Mouse (Mus musculus): ENCODE results near the gene Nhp2. TPM values are rescaled to one million over a fixed set of nuclear protein-coding genes. Genes with fewer than 3 reads are reported as not detected.
"Not testable (repeated sequence)": the region's sequence is repeated elsewhere in the genome, so short reads cannot be mapped to it uniquely, and the experiment has no call there.

Gene Nhp2
- polyA plus RNA-seq, 1 experiment from 2014 or later: 131 TPM

DNA sequence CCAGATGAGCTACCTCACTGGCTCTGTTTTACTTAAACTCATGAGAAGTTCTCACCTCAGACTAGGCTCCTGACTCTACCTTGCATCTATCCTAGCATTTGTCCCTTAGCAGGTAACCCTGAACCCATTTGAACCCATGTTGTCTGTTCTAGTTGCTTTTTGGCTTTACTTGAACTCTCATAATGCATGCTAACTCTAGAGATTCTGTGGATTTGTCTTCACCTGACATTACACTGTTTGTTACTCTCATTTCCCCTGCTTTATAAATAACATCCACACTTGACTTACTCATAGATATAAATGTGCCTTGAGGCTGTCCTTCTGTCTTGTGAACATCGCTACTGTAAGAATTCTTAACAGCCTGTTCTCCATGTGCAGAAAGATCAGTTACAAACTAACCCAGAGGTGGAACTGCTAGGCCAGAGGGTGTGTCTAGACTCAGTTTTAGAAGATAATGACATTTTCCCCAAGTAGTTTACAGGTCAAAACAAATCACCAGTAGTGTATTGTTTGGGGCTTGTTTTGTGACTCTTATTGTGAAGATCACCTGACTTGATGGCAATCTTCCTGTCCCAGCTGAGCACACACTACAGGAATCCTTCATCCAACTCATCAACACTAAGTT lies 24.0 kb upstream of the Nhp2 start:
- no peak overlapping the region for H3K4me3 ChIP-seq (ENCODE audit: low read depth, low read length)
- H3K36me3 ChIP-seq (ENCODE audit: control insufficient read depth, insufficient read depth, low read length): peaks cover 60% of the 10 kb centered on the region
- no peaks in the 10 kb centered on the region for H3K4me1 ChIP-seq (ENCODE audit: control insufficient read depth, insufficient read depth, low read length)
- no peaks in the 10 kb centered on the region for H3K9me3 ChIP-seq (replicated peaks; ENCODE audit: control insufficient read depth, low read length)
- H3K27me3 ChIP-seq (ENCODE audit: control insufficient read depth, insufficient read depth, low read length): no peaks in the 10 kb centered on the region
- no peak overlapping the region for H3K27ac ChIP-seq (ENCODE audit: low read depth, low read length)
- no peak for ATAC-seq (replicated peaks; ENCODE audit: insufficient number of reproducible peaks, low FRiP score, low TSS enrichment)
- H3K9ac ChIP-seq (ENCODE audit: low read depth, low read length): no peak overlapping the region
- 90% methylated on average over 1 of the region's 1 CpGs for WGBS (ENCODE audit: insufficient replicate concordance)
- no peak overlapping the region for H3K4me2 ChIP-seq

DNA sequence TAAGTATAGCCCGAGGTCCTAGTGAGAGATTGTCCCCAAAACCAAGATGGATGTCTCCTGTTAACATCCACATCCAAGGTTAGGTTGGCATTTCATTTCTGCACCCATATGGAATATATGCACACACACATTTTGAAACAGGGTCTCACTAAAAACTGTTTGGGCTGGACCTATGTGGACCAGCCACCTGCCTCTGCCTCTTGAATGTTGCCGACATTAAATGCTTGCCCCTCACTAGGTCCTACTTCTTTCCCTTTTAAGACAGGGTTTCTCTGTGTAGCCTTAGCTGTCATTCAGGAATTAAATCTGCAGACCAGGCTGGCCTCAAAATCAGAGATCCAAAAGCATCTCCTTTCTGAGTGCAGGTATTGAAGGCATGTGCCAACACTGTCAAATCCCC lies 22.0 kb upstream of the Nhp2 start:
- H3K27ac ChIP-seq (ENCODE audit: low read depth, low read length): no peak overlapping the region
- no peak overlapping the region for H3K9ac ChIP-seq (ENCODE audit: low read depth, low read length)
- H3K9me3 ChIP-seq (replicated peaks; ENCODE audit: control insufficient read depth, low read length): no peaks in the 10 kb centered on the region
- ATAC-seq (replicated peaks; ENCODE audit: insufficient number of reproducible peaks, low FRiP score, low TSS enrichment): no peak
- H3K36me3 ChIP-seq (ENCODE audit: control insufficient read depth, insufficient read depth, low read length): peaks cover 66% of the 10 kb centered on the region
- H3K4me3 ChIP-seq (ENCODE audit: low read depth, low read length): no peak overlapping the region
- no peaks in the 10 kb centered on the region for H3K4me1 ChIP-seq (ENCODE audit: control insufficient read depth, insufficient read depth, low read length)
- H3K4me2 ChIP-seq: no peak overlapping the region
- WGBS (ENCODE audit: insufficient replicate concordance): 71% methylated on average over 2 of the region's 2 CpGs
- no peaks in the 10 kb centered on the region for H3K27me3 ChIP-seq (ENCODE audit: control insufficient read depth, insufficient read depth, low read length)

DNA sequence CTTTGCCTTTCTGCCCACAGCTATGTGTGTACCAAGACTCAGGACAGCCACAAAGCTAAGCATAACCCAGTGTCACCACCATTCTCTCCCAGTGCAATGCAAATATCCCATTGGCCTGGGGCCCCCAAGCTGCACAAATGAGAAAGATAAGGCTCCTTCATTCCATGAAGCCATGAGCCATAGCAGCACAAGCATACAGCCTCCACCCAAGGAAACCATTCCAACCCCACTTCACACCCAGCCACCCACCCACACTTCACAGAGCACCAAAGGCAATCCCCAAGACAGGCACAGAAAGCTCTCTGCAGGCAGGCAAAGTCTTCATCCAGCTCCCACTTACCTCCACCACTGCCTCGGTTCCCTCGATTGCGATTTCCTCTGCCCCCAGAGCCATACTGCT lies 17.3 kb upstream of the Nhp2 start:
- Histone ChIP-seq H3K4me2 (no peak overlapping the region), H3K4me1 (ENCODE audit: control insufficient read depth, insufficient read depth, low read length) (peaks cover 11% of the 10 kb centered on the region), H3K27ac (ENCODE audit: low read depth, low read length) (no peak overlapping the region), H3K9me3 (replicated peaks; ENCODE audit: control insufficient read depth, low read length) (no peaks in the 10 kb centered on the region), H3K36me3 (ENCODE audit: control insufficient read depth, insufficient read depth, low read length) (peaks cover 60% of the 10 kb centered on the region), H3K9ac (ENCODE audit: low read depth, low read length) (no peak overlapping the region), H3K27me3 (ENCODE audit: control insufficient read depth, insufficient read depth, low read length) (no peaks in the 10 kb centered on the region), H3K4me3 (ENCODE audit: low read depth, low read length) (0 out of 2 replicates have a peak overlapping the region, but pooled peaks have one; percentile 1)
- 85% methylated on average over 3 of the region's 3 CpGs for WGBS (ENCODE audit: insufficient replicate concordance)
- no peak for ATAC-seq (replicated peaks; ENCODE audit: insufficient number of reproducible peaks, low FRiP score, low TSS enrichment)

DNA sequence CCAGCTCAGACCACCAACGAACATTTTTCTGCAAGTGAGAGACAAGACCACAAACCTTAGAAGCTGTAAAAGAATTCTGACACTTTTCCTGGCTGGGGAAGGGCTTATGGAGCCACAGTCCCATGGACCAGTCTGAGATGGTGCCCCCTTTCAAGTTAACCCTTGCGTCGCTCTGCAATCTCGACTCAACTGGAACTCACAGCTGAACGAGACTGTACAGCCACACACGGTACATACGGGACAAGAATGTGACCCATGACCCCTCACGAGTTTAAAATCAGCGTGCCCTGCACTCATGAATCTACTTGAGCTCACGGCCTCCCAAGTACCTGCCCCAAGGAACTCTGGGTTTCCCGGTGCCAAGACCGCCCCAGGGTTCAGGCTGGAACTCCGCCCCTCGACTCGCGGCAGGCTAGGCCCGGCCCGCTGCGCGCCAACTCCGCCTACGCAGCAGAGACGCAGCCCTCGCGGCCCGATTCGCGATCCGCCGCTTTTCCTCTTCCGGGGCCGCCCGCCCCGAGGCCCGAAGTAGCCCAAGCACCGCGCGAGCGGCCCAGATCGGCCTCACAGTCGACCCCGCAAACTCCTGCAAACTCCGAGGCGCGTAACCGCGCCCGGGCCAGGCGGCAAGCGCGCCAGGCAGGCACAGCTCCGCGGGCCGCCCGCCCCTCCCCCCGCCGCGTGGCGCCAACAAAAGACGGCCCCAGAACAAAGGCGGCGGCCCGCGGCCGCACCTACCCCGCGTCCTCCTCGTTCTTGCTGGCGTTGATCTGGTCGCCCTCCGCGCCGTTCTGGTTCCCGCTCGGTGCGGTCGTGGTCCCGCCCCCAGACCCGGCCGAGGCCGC lies 13.7 kb upstream of the Nhp2 start:
- H3K4me3 ChIP-seq (ENCODE audit: low read depth, low read length): peak overlapping the region; percentile 99
- peak; percentile 79 for ATAC-seq (replicated peaks; ENCODE audit: insufficient number of reproducible peaks, low FRiP score, low TSS enrichment)
- H3K27me3 ChIP-seq (ENCODE audit: control insufficient read depth, insufficient read depth, low read length): no peaks in the 10 kb centered on the region
- peak overlapping the region; percentile 96 for H3K27ac ChIP-seq (ENCODE audit: low read depth, low read length)
- H3K9ac ChIP-seq (ENCODE audit: low read depth, low read length): peak overlapping the region; percentile 100
- H3K9me3 ChIP-seq (replicated peaks; ENCODE audit: control insufficient read depth, low read length): no peaks in the 10 kb centered on the region
- H3K4me2 ChIP-seq: peak overlapping the region; percentile 92
- H3K36me3 ChIP-seq (ENCODE audit: control insufficient read depth, insufficient read depth, low read length): peaks cover 39% of the 10 kb centered on the region
- peaks cover 11% of the 10 kb centered on the region for H3K4me1 ChIP-seq (ENCODE audit: control insufficient read depth, insufficient read depth, low read length)
- under 1% methylated on average over 79 of the region's 81 CpGs for WGBS (ENCODE audit: insufficient replicate concordance)

DNA sequence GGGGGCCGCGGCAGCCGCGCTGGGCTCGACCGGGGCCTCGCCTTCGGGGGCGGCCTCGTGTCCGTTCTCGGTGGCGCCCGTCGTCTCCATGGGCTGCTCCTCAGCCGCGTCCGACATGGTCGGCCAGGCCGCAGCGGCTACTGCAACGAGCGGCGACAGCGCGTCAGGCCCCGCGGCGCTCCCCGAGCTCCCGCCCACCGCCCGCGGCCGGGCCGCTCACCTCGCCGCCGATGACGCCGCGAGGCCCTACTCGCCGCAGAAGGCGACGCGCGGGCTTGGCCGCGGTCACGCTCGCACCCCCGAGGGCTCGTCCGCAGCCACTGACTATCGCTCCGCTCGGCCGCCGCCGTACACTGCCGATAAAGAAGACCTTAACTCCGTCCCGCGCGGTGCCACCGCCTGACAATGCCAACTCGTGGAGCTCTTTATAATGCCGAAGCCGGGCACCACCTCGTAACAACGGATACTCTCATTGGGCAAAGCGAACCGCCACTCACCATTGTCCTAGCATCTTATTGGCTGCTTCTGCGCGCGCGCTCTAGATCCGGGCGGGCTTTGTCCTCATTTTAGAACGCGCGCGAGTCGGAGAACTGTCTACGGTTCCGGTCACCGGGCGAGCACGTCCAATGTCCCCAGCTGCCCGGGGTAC lies 13.0 kb upstream of the Nhp2 start, which contains the start of gene Hnrnpab:
TSS of gene Hnrnpab (minus strand) at position 401 of the 649 bp plus-strand sequence.
- Histone ChIP-seq H3K27me3 (ENCODE audit: control insufficient read depth, insufficient read depth, low read length) (no peaks in the 10 kb centered on the region), H3K9ac (ENCODE audit: low read depth, low read length) (peak within 1 kb of the TSS; percentile 100), H3K27ac (ENCODE audit: low read depth, low read length) (peak within 1 kb of the TSS; percentile 96), H3K4me1 (ENCODE audit: control insufficient read depth, insufficient read depth, low read length) (peaks cover 11% of the 10 kb centered on the region), H3K4me2 (peak within 1 kb of the TSS; percentile 92), H3K4me3 (ENCODE audit: low read depth, low read length) (peak within 1 kb of the TSS; percentile 99), H3K36me3 (ENCODE audit: control insufficient read depth, insufficient read depth, low read length) (peaks cover 31% of the 10 kb centered on the region), H3K9me3 (replicated peaks; ENCODE audit: control insufficient read depth, low read length) (no peaks in the 10 kb centered on the region)
- peak; percentile 89 for ATAC-seq (replicated peaks; ENCODE audit: insufficient number of reproducible peaks, low FRiP score, low TSS enrichment)
- under 1% methylated on average over 91 of the region's 91 CpGs for WGBS (ENCODE audit: insufficient replicate concordance)

DNA sequence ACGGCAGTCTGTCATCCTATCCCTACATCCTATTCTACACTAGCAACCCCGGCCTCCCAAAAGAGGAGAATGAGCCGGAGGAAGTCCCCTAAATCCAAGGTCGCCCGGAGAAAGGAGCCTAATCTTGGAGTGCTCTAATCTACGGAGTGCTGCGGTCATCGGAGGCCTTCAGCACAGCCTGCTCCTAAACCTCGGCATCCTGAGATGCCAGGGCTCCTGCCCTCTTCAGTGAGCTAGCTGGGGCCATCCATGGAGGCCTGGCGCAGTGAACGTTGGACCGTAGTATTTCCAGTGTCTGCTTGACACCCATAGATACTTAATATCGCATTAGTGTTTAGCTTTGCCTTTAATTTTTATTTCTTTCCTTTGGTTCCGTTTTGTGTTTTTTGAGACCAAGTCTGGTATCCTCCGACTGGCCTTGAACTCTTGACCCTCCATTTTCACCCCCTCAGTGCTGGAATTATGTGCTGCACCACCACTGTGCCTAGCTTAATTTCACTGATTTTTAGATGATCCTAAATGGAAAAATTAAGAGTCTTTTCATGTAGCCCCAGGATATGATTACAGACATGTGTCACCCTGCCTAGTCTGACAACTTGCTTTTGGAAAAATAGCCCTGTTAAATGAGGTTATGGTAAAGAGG lies 12.3 kb upstream of the Nhp2 start:
- Histone ChIP-seq H3K9ac (ENCODE audit: low read depth, low read length) (peak overlapping the region; percentile 100), H3K27me3 (ENCODE audit: control insufficient read depth, insufficient read depth, low read length) (no peaks in the 10 kb centered on the region), H3K4me2 (peak overlapping the region; percentile 92), H3K9me3 (replicated peaks; ENCODE audit: control insufficient read depth, low read length) (no peaks in the 10 kb centered on the region), H3K4me1 (ENCODE audit: control insufficient read depth, insufficient read depth, low read length) (peaks cover 11% of the 10 kb centered on the region), H3K36me3 (ENCODE audit: control insufficient read depth, insufficient read depth, low read length) (peaks cover 25% of the 10 kb centered on the region), H3K4me3 (ENCODE audit: low read depth, low read length) (peak overlapping the region; percentile 99), H3K27ac (ENCODE audit: low read depth, low read length) (peak overlapping the region; percentile 96)
- peak; percentile 24; the same call in 1 of the 2 replicates for ATAC-seq (replicated peaks; ENCODE audit: insufficient number of reproducible peaks, low FRiP score, low TSS enrichment)
- 8% methylated on average over 15 of the region's 15 CpGs for WGBS (ENCODE audit: insufficient replicate concordance)

DNA sequence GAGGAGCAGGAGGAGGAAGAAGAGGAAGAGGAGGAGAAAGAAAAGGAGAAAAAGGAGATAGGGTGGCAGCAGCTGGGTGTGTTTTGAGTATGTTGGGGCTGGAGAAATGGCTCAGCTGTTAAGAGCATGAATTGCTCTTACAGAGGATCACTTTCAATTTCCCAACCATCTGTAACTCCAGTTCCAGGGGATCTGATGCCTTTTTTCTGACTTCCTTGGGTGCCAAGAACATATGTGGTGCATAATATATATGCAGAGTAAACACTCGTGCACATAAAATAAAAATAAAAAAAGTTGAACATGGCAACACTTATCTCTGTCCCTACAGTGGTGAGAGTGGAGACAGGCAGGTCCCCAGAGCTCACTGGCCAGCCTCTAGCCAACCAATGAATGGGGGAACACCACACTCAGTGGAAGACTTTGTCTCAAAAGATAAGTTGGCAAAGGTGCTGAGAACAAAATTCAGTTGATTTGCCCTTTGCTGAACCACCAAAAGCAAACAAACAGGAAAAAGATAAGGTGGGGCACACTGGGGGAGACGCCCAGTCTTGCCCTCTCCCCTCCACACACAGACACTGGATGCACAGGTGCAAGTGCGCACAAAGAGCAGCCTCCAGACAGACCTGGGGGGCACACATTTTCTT lies 10.1 kb upstream of the Nhp2 start:
- no peak overlapping the region for H3K9ac ChIP-seq (ENCODE audit: low read depth, low read length)
- H3K9me3 ChIP-seq (replicated peaks; ENCODE audit: control insufficient read depth, low read length): no peaks in the 10 kb centered on the region
- ATAC-seq (replicated peaks; ENCODE audit: insufficient number of reproducible peaks, low FRiP score, low TSS enrichment): no peak
- H3K27me3 ChIP-seq (ENCODE audit: control insufficient read depth, insufficient read depth, low read length): no peaks in the 10 kb centered on the region
- no peak overlapping the region for H3K4me3 ChIP-seq (ENCODE audit: low read depth, low read length)
- H3K36me3 ChIP-seq (ENCODE audit: control insufficient read depth, insufficient read depth, low read length): peaks cover 7% of the 10 kb centered on the region
- WGBS (ENCODE audit: insufficient replicate concordance): 58% methylated on average over 3 of the region's 3 CpGs
- no peak overlapping the region for H3K4me2 ChIP-seq
- no peak overlapping the region for H3K27ac ChIP-seq (ENCODE audit: low read depth, low read length)
- peaks cover 8% of the 10 kb centered on the region for H3K4me1 ChIP-seq (ENCODE audit: control insufficient read depth, insufficient read depth, low read length)

DNA sequence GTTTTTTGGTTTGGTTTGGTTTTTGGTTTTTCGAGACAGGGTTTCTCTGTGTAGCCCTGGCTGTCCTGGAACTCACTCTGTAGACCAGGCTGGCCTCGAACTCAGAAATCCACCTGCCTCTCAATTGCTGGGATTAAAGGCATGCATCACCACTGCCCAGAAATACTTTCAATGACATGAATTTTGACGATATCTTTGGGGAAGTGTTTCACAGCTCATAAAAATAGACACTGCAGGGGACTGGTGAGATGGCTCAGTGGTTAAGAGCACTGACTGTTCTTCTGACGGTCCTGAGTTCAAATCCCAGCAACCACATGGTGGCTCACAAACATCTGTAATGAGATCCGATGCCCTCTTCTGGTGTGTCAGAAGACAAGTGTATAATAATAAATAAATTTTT lies 9.6 kb upstream of the Nhp2 start:
- not testable (repeated sequence) for H3K9me3 ChIP-seq (replicated peaks; ENCODE audit: control insufficient read depth, low read length); H3K4me3 ChIP-seq (ENCODE audit: low read depth, low read length); H3K27me3 ChIP-seq (ENCODE audit: control insufficient read depth, insufficient read depth, low read length); ATAC-seq (replicated peaks; ENCODE audit: insufficient number of reproducible peaks, low FRiP score, low TSS enrichment); H3K4me1 ChIP-seq (ENCODE audit: control insufficient read depth, insufficient read depth, low read length); H3K4me2 ChIP-seq; H3K27ac ChIP-seq (ENCODE audit: low read depth, low read length); H3K36me3 ChIP-seq (ENCODE audit: control insufficient read depth, insufficient read depth, low read length); H3K9ac ChIP-seq (ENCODE audit: low read depth, low read length)
- 80% methylated on average over 5 of the region's 5 CpGs for WGBS (ENCODE audit: insufficient replicate concordance)
